Mouse (Mus musculus) cortical plate, adult 2 months (tissue): ENCODE data around the gene Nabp1.

Experiments used
- CTCF ChIP-seq: fragments of 200-500 bp; IDR thresholded peaks from 2 replicates; pipeline ENCODE4 v1.5.1; 2011; ENCODE audit warnings: mild to moderate bottlenecking, control low read depth, low read length; ENCODE audit not compliant: insufficient read depth; ENCODE audit errors: extremely low read depth
- POLR2A ChIP-seq: fragments of 200-500 bp; IDR thresholded peaks from 2 replicates; pipeline ENCODE4 v1.6.1; 2011; ENCODE audit warnings: mild to moderate bottlenecking, low read length, control low read depth; ENCODE audit not compliant: insufficient read depth; ENCODE audit errors: extremely low read depth

GRCm38 (mm10) chr1:51513059-51513713 is 35.0 kb upstream of the Nabp1 start:
- TF ChIP-seq CTCF (no peak), POLR2A (no peak)
